Mouse (Mus musculus): ENCODE results near the gene Col27a1. TPM values are rescaled to one million over a fixed set of nuclear protein-coding genes. Genes with fewer than 3 reads are reported as not detected.

The Col27a1 gene
- polyA plus RNA-seq, 1 experiment: 0.13 TPM

GRCm38 (mm10) chr4:63384262-63384661 lies 170.5 kb downstream of the Col27a1 start:
- Histone ChIP-seq H3K27me3 (ENCODE audit: control insufficient read depth, insufficient read depth, insufficient read length) (no peaks in the 10 kb centered on the region), H3ac (ENCODE audit: control insufficient read depth, insufficient read length) (no peak overlapping the region), H3K79me2 (ENCODE audit: control insufficient read depth, insufficient read depth) (no peaks in the 10 kb centered on the region), H3K4me3 (no peak overlapping the region), H3K4me2 (ENCODE audit: low read depth) (no peak overlapping the region), H3K36me3 (ENCODE audit: control insufficient read depth, insufficient read depth) (peaks cover 32% of the 10 kb centered on the region)
- TF ChIP-seq CEBPB (IDR thresholded peaks at IDR 0.05; ENCODE audit: insufficient read depth, poor library complexity, severe bottlenecking): no peak
- no peak for TF ChIP-seq E2F4 (IDR thresholded peaks at IDR 0.05; ENCODE audit: insufficient read depth)
- TF ChIP-seq POLR2A (IDR thresholded peaks at IDR 0.05; ENCODE audit: insufficient read length, low read depth): no peak
- TF ChIP-seq POLR2AphosphoS2 (IDR thresholded peaks at IDR 0.05; ENCODE audit: insufficient read length, low read depth): no peak
- no peak for TF ChIP-seq MYOD1 (IDR thresholded peaks at IDR 0.05; ENCODE audit: control insufficient read depth in 1 of 3, insufficient read length in 2 of 3, low read depth in 2 of 3)
- TF ChIP-seq MYOG (IDR thresholded peaks at IDR 0.05; ENCODE audit: control insufficient read depth in 1 of 3, insufficient read depth in 1 of 3, insufficient read length in 2 of 3, low read depth in 2 of 3): no peak
- no peak for TF ChIP-seq SRF (IDR thresholded peaks at IDR 0.05; ENCODE audit: control insufficient read depth, insufficient read length, low read depth)
- TF ChIP-seq TCF12 (IDR thresholded peaks at IDR 0.05; ENCODE audit: insufficient read depth, poor library complexity, severe bottlenecking): no peak
- no peak for TF ChIP-seq USF1 (IDR thresholded peaks at IDR 0.05; ENCODE audit: low read depth)
- TF ChIP-seq MAX (IDR thresholded peaks at IDR 0.05; ENCODE audit: low read depth): no peak
- TF ChIP-seq TCF3 (IDR thresholded peaks at IDR 0.05; ENCODE audit: insufficient read length, low read depth): no peak
- TF ChIP-seq REST (IDR thresholded peaks at IDR 0.05; ENCODE audit: insufficient read depth, insufficient read length): no peak

Other genes starting within 250 kb of the Col27a1 start
- gene Zfp618, start 248.4 kb upstream of the Col27a1 start, polyA plus RNA-seq (2012; fragmentation: generic; extraction: Trizol): not detected
- gene Ambp, start 59.2 kb upstream of the Col27a1 start, polyA plus RNA-seq (2012; fragmentation: generic; extraction: Trizol): not detected
- gene Kif12, start 41.9 kb upstream of the Col27a1 start, polyA plus RNA-seq (2012; fragmentation: generic; extraction: Trizol): not detected
- gene Orm1, start 130.6 kb downstream of the Col27a1 start, polyA plus RNA-seq (2012; fragmentation: generic; extraction: Trizol): not detected
- 0.07 TPM for gene Orm3, start 142.2 kb downstream of the Col27a1 start, polyA plus RNA-seq (2012; fragmentation: generic; extraction: Trizol)
- not detected for gene Orm2, start 148.4 kb downstream of the Col27a1 start, polyA plus RNA-seq (2012; fragmentation: generic; extraction: Trizol)
- 5.6 TPM for gene Akna, start 189.3 kb downstream of the Col27a1 start, polyA plus RNA-seq (2012; fragmentation: generic; extraction: Trizol)